7 mouse cellular contexts compared by ENCODE assay signal in genomic region chr5:142903470-142904207, GRCm38 (mm10). TPM values are rescaled to one million over a fixed set of nuclear protein-coding genes. Genes with fewer than 3 reads are reported as not detected.
DNase-seq lines count a peak whose midpoint lies in the region; ATAC-seq lines count a peak whose summit lies in the region.

No protein-coding gene starts in this region.

- WGBS in forebrain, embryonic 10.5 days = 92% methylated on average over 14 of the region's 14 CpGs
- WGBS in intestine, embryonic 16.5 days = 67% methylated on average over 14 of the region's 14 CpGs
- WGBS in neural tube, embryonic 13.5 days = 83% methylated on average over 14 of the region's 14 CpGs

- DNase-seq in 3134 (ENCODE audit: extremely low read depth, insufficient read length, low spot score) = peak; percentile 63
- peak; percentile 36 for DNase-seq in 416B (ENCODE audit: low read depth)
- no peak for DNase-seq in forebrain, embryonic 10.5 days (ENCODE audit: extremely low spot score, low spot score)
- DNase-seq in layer of hippocampus, adult 8-10 months (ENCODE audit: low spot score in 2 of 2) = no peak
- no peak for DNase-seq in gastrocnemius, postnatal 4 days (ENCODE audit: low spot score in 2 of 2)

- peaks cover 45% of the 10 kb centered on the region for H3K4me1 ChIP-seq in forebrain, embryonic 10.5 days
- peaks cover 34% of the 10 kb centered on the region for H3K4me1 ChIP-seq in intestine, embryonic 16.5 days (ENCODE audit: control insufficient read depth, insufficient read depth, low read length)
- H3K4me1 ChIP-seq in neural tube, embryonic 13.5 days (replicated peaks) = peaks cover 49% of the 10 kb centered on the region

- no peak overlapping the region for H3K27ac ChIP-seq in forebrain, embryonic 10.5 days
- peak overlapping the region; percentile 100 for H3K27ac ChIP-seq in intestine, embryonic 16.5 days (ENCODE audit: low read length)
- H3K27ac ChIP-seq in neural tube, embryonic 13.5 days (replicated peaks) = peak overlapping the region; percentile 100

- peak overlapping the region; percentile 83 for H3K4me2 ChIP-seq in intestine, embryonic 16.5 days (ENCODE audit: low read depth, low read length)
- H3K4me2 ChIP-seq in neural tube, embryonic 13.5 days = peak overlapping the region; percentile 84

- peak overlapping the region; percentile 98 for H3K9ac ChIP-seq in intestine, embryonic 16.5 days (ENCODE audit: low read depth, low read length)
- H3K9ac ChIP-seq in neural tube, embryonic 13.5 days = peak overlapping the region; percentile 100

- no peak for ATAC-seq in intestine, embryonic 16.5 days
- ATAC-seq in neural tube, embryonic 13.5 days (ENCODE audit: low read depth) = no peak

- H3K9me3 ChIP-seq in forebrain, embryonic 10.5 days = no peaks in the 10 kb centered on the region
- no peaks in the 10 kb centered on the region for H3K9me3 ChIP-seq in intestine, embryonic 16.5 days (ENCODE audit: control insufficient read depth, low read length)
- no peaks in the 10 kb centered on the region for H3K9me3 ChIP-seq in neural tube, embryonic 13.5 days

- peak overlapping the region; percentile 92 for H3K4me3 ChIP-seq in forebrain, embryonic 10.5 days
- H3K4me3 ChIP-seq in intestine, embryonic 16.5 days (ENCODE audit: low read length) = peak overlapping the region; percentile 83
- H3K4me3 ChIP-seq in neural tube, embryonic 13.5 days = peak overlapping the region; percentile 92

- no peaks in the 10 kb centered on the region for H3K27me3 ChIP-seq in forebrain, embryonic 10.5 days (ENCODE audit: poor library complexity, severe bottlenecking)
- H3K27me3 ChIP-seq in intestine, embryonic 16.5 days (replicated peaks; ENCODE audit: control insufficient read depth, insufficient read depth, low read length) = no peaks in the 10 kb centered on the region
- H3K27me3 ChIP-seq in neural tube, embryonic 13.5 days = no peaks in the 10 kb centered on the region

- H3K36me3 ChIP-seq in forebrain, embryonic 10.5 days (replicated peaks) = peaks cover 72% of the 10 kb centered on the region
- peaks cover 29% of the 10 kb centered on the region for H3K36me3 ChIP-seq in intestine, embryonic 16.5 days (ENCODE audit: control insufficient read depth, insufficient read depth, low read length)
- H3K36me3 ChIP-seq in neural tube, embryonic 13.5 days = peaks cover 65% of the 10 kb centered on the region

RNA-seq across cellular contexts. Expression of gene Actb, which starts 2.9 kb away (rescaled TPM):
- polyA plus RNA-seq in forebrain, embryonic 10.5 days (2016; fragmentation: Nextera tagmentation; extraction: Ambion mirVana) = 12,867 and 12,868 TPM in 2 replicates
- 14,111 and 16,287 TPM in 2 replicates for polyA plus RNA-seq in intestine, embryonic 16.5 days (2015; fragmentation: Nextera tagmentation; extraction: Ambion mirVana)
- 15,088 and 16,772 TPM in 2 replicates for polyA plus RNA-seq in neural tube, embryonic 13.5 days (2015; fragmentation: Nextera tagmentation; extraction: Ambion mirVana)
- total RNA-seq in layer of hippocampus, adult 8-10 months (2022) = 1,000 to 10,000 TPM; 2,836 to 3,420 (median 3,105) TPM
- total RNA-seq in gastrocnemius, postnatal 4 days (2021) = 1,000 to 10,000 TPM; 2,802 to 2,810 TPM

RNA-seq across cellular contexts. Expression of gene Fbxl18, which starts 8.4 kb away (rescaled TPM):
- 24.2 and 25.1 TPM in 2 replicates for polyA plus RNA-seq in forebrain, embryonic 10.5 days (2016; fragmentation: Nextera tagmentation; extraction: Ambion mirVana)
- 7.7 and 10.3 TPM in 2 replicates for polyA plus RNA-seq in intestine, embryonic 16.5 days (2015; fragmentation: Nextera tagmentation; extraction: Ambion mirVana)
- polyA plus RNA-seq in neural tube, embryonic 13.5 days (2015; fragmentation: Nextera tagmentation; extraction: Ambion mirVana) = 25.5 and 28.2 TPM in 2 replicates
- 10 to 100 TPM; 32.3 to 41.1 (median 33.8) TPM for total RNA-seq in layer of hippocampus, adult 8-10 months (2022)
- total RNA-seq in gastrocnemius, postnatal 4 days (2021) = 1 to 10 TPM; 9.7 to 9.8 TPM

RNA-seq across cellular contexts. Expression of gene Fscn1, which starts 56.5 kb away (rescaled TPM):
- 676 and 689 TPM in 2 replicates for polyA plus RNA-seq in forebrain, embryonic 10.5 days (2016; fragmentation: Nextera tagmentation; extraction: Ambion mirVana)
- 120 and 129 TPM in 2 replicates for polyA plus RNA-seq in intestine, embryonic 16.5 days (2015; fragmentation: Nextera tagmentation; extraction: Ambion mirVana)
- 517 and 659 TPM in 2 replicates for polyA plus RNA-seq in neural tube, embryonic 13.5 days (2015; fragmentation: Nextera tagmentation; extraction: Ambion mirVana)
- 100 to 1,000 TPM; 150 to 174 (median 163) TPM for total RNA-seq in layer of hippocampus, adult 8-10 months (2022)
- 100 to 1,000 TPM; 182 to 208 TPM for total RNA-seq in gastrocnemius, postnatal 4 days (2021)

Comparison
In these comparisons a context has a peak if more than half of its experiments do, and no peak if none do; other contexts are left out.
1. DNase-seq: peak in 3134 (single experiment) and 416B (single experiment); none in forebrain, embryonic 10.5 days (single experiment), layer of hippocampus, adult 8-10 months (0 of 2) and gastrocnemius, postnatal 4 days (0 of 2).
2. Peak in every context shown above with its lines, with median percentiles within 50 percentile points of each other: H3K4me3 ChIP-seq.